Mouse (Mus musculus) lung, postnatal 0 days (tissue): ENCODE measurements around the gene Sgpp2.

Experiments used
- CTCF ChIP-seq: IDR thresholded peaks from 2 replicates; pipeline ENCODE4 v1.5.1; 2016; ENCODE audit warnings: antibody characterized with exemption, mild to moderate bottlenecking
- EP300 ChIP-seq: IDR thresholded peaks from 2 replicates; pipeline ENCODE4 v1.6.1; 2016; ENCODE audit warnings: antibody characterized with exemption, mild to moderate bottlenecking, control low read depth

DNA sequence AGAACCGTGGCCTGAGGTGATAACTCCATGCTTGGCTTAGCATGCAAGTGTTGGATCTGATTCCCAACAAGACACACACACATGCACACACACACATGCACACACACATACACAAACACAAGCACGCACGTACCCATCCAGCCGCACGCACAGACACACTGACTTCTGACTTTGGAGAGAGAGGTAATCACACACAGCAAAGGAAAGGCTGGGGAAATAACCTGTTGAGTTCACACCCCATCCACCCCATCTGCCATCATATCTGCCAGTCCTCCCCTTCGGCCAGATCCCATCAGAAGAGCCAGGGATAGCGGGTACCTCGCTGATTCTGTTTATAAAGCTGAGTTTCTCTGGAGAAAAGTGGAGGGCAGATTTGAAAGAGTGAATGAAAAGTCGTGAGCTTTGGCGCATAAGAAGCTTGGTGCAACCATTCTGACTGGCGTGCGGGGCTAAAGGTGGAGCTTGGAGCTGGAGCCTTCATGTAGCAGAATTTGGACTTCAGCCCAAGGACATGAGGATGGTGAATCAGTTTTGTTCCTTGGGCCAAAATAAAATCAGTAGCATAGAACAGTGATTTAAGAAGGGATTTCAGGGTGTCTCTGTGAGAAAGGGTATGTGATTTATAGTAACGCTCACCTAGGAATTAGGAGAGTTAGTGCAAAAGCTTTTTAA is 8.1 kb downstream of the Sgpp2 start:
- TF ChIP-seq CTCF (no peak), EP300 (no peak)
